Mouse (Mus musculus): ENCODE measurements around the gene Rgs6. TPM values are rescaled to one million over a fixed set of nuclear protein-coding genes. Genes with fewer than 3 reads are reported as not detected.

Rgs6 gene
- polyA plus RNA-seq, 1 experiment from 2014 or later = 1.4 TPM

DNA sequence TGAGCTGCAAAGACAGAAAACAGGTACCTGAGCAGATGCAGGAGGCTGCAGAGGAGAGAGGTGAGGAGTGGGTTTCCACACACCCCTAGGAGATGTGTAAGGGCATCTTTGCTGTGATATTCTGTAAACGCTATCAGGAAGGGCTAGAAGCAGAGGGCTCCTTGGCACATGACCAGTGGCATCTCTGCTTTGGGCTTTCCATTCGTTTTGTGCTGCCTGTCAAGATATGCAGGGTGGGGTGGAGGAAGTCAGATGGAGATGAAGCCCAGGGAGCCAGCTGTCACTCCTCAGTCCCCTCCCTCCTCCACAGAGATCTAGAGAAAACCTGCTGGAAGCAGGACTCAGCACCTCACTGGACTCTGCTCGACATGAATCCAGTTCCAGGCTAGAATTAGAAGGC lies 555.0 kb downstream of the Rgs6 start:
- Histone ChIP-seq H3K9ac (replicated peaks; ENCODE audit: low read depth, low read length) (no peak overlapping the region), H3K4me3 (ENCODE audit: low read depth, low read length) (no peak overlapping the region), H3K4me2 (replicated peaks; ENCODE audit: low read depth, low read length) (no peak overlapping the region), H3K9me3 (ENCODE audit: control insufficient read depth, low read depth, low read length) (no peaks in the 10 kb centered on the region), H3K36me3 (ENCODE audit: control insufficient read depth, insufficient read depth, low read length) (no peaks in the 10 kb centered on the region), H3K4me1 (ENCODE audit: control insufficient read depth, insufficient read depth, low read length) (no peaks in the 10 kb centered on the region), H3K27ac (ENCODE audit: low read length) (no peak overlapping the region), H3K27me3 (ENCODE audit: control insufficient read depth, insufficient read depth, low read length) (no peaks in the 10 kb centered on the region)
- ATAC-seq (ENCODE audit: insufficient number of reproducible peaks, insufficient read depth, low FRiP score, low read depth) = no peak
- WGBS = 35% methylated on average over 3 of the region's 3 CpGs

GRCm38 (mm10) chr12:83143574-83143973 lies 555.5 kb downstream of the Rgs6 start:
- H3K27ac ChIP-seq (ENCODE audit: low read length) = no peak overlapping the region
- 78% methylated on average over 1 of the region's 1 CpGs for WGBS
- ATAC-seq (ENCODE audit: insufficient number of reproducible peaks, insufficient read depth, low FRiP score, low read depth) = no peak

DNA sequence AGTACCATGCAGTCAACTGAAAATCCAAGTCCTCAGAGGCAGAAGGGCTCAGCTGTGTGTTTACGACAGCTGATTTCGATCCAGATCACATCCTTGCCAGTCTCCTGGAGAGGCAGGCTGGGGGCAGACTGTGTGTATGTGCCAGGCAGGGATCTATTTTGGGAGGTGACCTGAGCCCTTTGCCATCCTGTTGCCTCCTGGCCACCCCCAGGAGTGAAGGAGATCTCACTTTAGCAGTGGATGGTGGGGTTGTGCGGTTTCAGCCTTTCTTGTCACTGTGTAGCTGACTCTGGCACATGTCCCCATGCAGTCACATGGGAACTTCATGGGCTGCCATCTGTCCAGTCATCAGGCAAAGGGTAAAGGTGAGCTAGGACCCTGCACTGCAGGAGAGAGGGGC lies 557.0 kb downstream of the Rgs6 start:
- Histone ChIP-seq H3K36me3 (ENCODE audit: control insufficient read depth, insufficient read depth, low read length) (no peaks in the 10 kb centered on the region), H3K9ac (replicated peaks; ENCODE audit: low read depth, low read length) (no peak overlapping the region), H3K4me2 (replicated peaks; ENCODE audit: low read depth, low read length) (no peak overlapping the region), H3K27me3 (ENCODE audit: control insufficient read depth, insufficient read depth, low read length) (no peaks in the 10 kb centered on the region), H3K4me3 (ENCODE audit: low read depth, low read length) (no peak overlapping the region), H3K27ac (ENCODE audit: low read length) (no peak overlapping the region), H3K4me1 (ENCODE audit: control insufficient read depth, insufficient read depth, low read length) (no peaks in the 10 kb centered on the region), H3K9me3 (ENCODE audit: control insufficient read depth, low read depth, low read length) (no peaks in the 10 kb centered on the region)
- WGBS = 89% methylated on average over 3 of the region's 3 CpGs
- no peak for ATAC-seq (ENCODE audit: insufficient number of reproducible peaks, insufficient read depth, low FRiP score, low read depth)

More at GRCm38 (mm10) chr12:83143574-83143973, 555.5 kb downstream of the Rgs6 start:
- H3K36me3 ChIP-seq (ENCODE audit: control insufficient read depth, insufficient read depth, low read length) = no peaks in the 10 kb centered on the region
- no peaks in the 10 kb centered on the region for H3K27me3 ChIP-seq (ENCODE audit: control insufficient read depth, insufficient read depth, low read length)
- no peaks in the 10 kb centered on the region for H3K4me1 ChIP-seq (ENCODE audit: control insufficient read depth, insufficient read depth, low read length)
- H3K4me3 ChIP-seq (ENCODE audit: low read depth, low read length) = no peak overlapping the region
- no peak overlapping the region for H3K4me2 ChIP-seq (replicated peaks; ENCODE audit: low read depth, low read length)
- no peak overlapping the region for H3K9ac ChIP-seq (replicated peaks; ENCODE audit: low read depth, low read length)
- no peaks in the 10 kb centered on the region for H3K9me3 ChIP-seq (ENCODE audit: control insufficient read depth, low read depth, low read length)

GRCm38 (mm10) chr12:83145902-83146301 lies 557.8 kb downstream of the Rgs6 start:
- no peak for ATAC-seq (ENCODE audit: insufficient number of reproducible peaks, insufficient read depth, low FRiP score, low read depth)

DNA sequence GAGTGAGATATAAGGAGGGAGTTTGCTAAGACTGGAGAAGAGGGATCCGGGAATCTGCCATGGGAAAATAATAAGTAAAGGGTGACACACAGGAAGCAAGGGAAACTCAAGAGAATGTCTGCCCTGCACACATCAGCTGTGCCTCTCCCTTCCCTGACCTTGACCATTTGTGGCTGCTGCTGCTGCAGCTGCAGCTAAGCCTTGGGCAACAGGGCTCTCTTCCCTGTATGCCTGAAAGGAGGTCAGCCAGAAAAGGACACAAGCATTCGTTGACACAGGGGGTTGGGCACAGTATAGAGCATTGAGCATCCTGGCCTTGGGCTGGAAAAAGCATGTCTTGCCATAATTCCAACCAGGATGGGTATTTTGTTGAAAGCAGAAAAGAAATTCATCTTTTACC lies 558.8 kb downstream of the Rgs6 start:
- ATAC-seq (ENCODE audit: insufficient number of reproducible peaks, insufficient read depth, low FRiP score, low read depth) = no peak

More at GRCm38 (mm10) chr12:83145902-83146301, 557.8 kb downstream of the Rgs6 start:
- Histone ChIP-seq H3K36me3 (ENCODE audit: control insufficient read depth, insufficient read depth, low read length) (no peaks in the 10 kb centered on the region), H3K4me1 (ENCODE audit: control insufficient read depth, insufficient read depth, low read length) (no peaks in the 10 kb centered on the region), H3K4me2 (replicated peaks; ENCODE audit: low read depth, low read length) (no peak overlapping the region), H3K4me3 (ENCODE audit: low read depth, low read length) (no peak overlapping the region), H3K27ac (ENCODE audit: low read length) (no peak overlapping the region), H3K9ac (replicated peaks; ENCODE audit: low read depth, low read length) (no peak overlapping the region), H3K27me3 (ENCODE audit: control insufficient read depth, insufficient read depth, low read length) (no peaks in the 10 kb centered on the region), H3K9me3 (ENCODE audit: control insufficient read depth, low read depth, low read length) (no peaks in the 10 kb centered on the region)
- WGBS = 70% methylated on average over 3 of the region's 3 CpGs

GRCm38 (mm10) chr12:83150030-83150429 lies 561.9 kb downstream of the Rgs6 start:
- H3K4me2 ChIP-seq (replicated peaks; ENCODE audit: low read depth, low read length) = no peak overlapping the region
- no peak for ATAC-seq (ENCODE audit: insufficient number of reproducible peaks, insufficient read depth, low FRiP score, low read depth)
- H3K4me1 ChIP-seq (ENCODE audit: control insufficient read depth, insufficient read depth, low read length) = no peaks in the 10 kb centered on the region
- no peak overlapping the region for H3K27ac ChIP-seq (ENCODE audit: low read length)
- H3K9ac ChIP-seq (replicated peaks; ENCODE audit: low read depth, low read length) = no peak overlapping the region
- no peak overlapping the region for H3K4me3 ChIP-seq (ENCODE audit: low read depth, low read length)
- no peaks in the 10 kb centered on the region for H3K9me3 ChIP-seq (ENCODE audit: control insufficient read depth, low read depth, low read length)
- H3K36me3 ChIP-seq (ENCODE audit: control insufficient read depth, insufficient read depth, low read length) = no peaks in the 10 kb centered on the region
- whole genome bisulfite sequencing = 91% methylated on average over 7 of the region's 7 CpGs
- H3K27me3 ChIP-seq (ENCODE audit: control insufficient read depth, insufficient read depth, low read length) = no peaks in the 10 kb centered on the region

More for the DNA sequence above, 558.8 kb downstream of the Rgs6 start:
- 68% methylated on average over 2 of the region's 2 CpGs for WGBS
- Histone ChIP-seq H3K9me3 (ENCODE audit: control insufficient read depth, low read depth, low read length) (no peaks in the 10 kb centered on the region), H3K4me2 (replicated peaks; ENCODE audit: low read depth, low read length) (no peak overlapping the region), H3K27me3 (ENCODE audit: control insufficient read depth, insufficient read depth, low read length) (no peaks in the 10 kb centered on the region), H3K36me3 (ENCODE audit: control insufficient read depth, insufficient read depth, low read length) (no peaks in the 10 kb centered on the region), H3K4me3 (ENCODE audit: low read depth, low read length) (no peak overlapping the region), H3K4me1 (ENCODE audit: control insufficient read depth, insufficient read depth, low read length) (no peaks in the 10 kb centered on the region), H3K27ac (ENCODE audit: low read length) (no peak overlapping the region), H3K9ac (replicated peaks; ENCODE audit: low read depth, low read length) (no peak overlapping the region)

DNA sequence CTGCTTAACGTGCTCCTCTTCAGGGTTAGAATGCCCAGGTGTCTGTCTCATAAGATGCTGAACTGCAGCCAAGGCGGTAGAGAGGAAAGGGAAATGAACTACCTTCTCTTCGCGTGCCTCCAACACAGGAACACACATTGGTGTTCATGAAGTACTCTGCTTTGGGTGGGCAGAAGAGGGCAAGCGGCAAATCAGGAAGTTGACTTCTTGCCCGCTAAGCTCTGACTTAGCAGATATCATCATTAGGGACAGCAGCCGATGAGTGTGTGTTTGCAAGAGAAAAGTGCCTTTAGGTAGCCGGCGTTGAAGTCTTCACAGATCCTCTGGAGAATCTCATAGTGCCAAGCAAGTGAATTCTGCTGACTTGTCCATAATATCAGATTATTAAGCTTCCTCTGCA lies 562.7 kb downstream of the Rgs6 start:
- Histone ChIP-seq H3K4me2 (replicated peaks; ENCODE audit: low read depth, low read length) (no peak overlapping the region), H3K27ac (ENCODE audit: low read length) (no peak overlapping the region), H3K9ac (replicated peaks; ENCODE audit: low read depth, low read length) (no peak overlapping the region), H3K27me3 (ENCODE audit: control insufficient read depth, insufficient read depth, low read length) (no peaks in the 10 kb centered on the region), H3K4me1 (ENCODE audit: control insufficient read depth, insufficient read depth, low read length) (no peaks in the 10 kb centered on the region), H3K4me3 (ENCODE audit: low read depth, low read length) (no peak overlapping the region), H3K36me3 (ENCODE audit: control insufficient read depth, insufficient read depth, low read length) (no peaks in the 10 kb centered on the region), H3K9me3 (ENCODE audit: control insufficient read depth, low read depth, low read length) (no peaks in the 10 kb centered on the region)
- ATAC-seq (ENCODE audit: insufficient number of reproducible peaks, insufficient read depth, low FRiP score, low read depth) = no peak
- 88% methylated on average over 9 of the region's 9 CpGs for WGBS

DNA sequence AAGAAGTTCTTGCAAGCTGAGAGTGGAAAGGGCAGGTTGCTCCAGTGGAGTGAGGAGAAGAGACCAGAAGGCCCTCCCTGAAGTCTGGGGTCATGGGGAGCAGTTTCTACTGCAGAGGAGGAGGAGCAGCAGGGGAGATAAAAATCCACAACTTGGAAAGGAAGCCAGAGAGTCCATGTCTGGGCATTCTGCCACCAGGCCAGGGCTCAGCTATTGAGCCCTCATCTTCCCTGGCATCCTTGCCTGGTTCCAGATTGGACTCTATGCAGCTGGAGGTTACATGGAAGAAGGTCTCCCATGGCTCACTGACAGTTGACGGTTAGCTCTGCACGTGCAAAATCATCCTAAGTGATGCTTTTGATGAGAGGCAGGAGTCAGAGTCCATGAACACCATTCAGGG lies 563.4 kb downstream of the Rgs6 start:
- Histone ChIP-seq H3K4me3 (ENCODE audit: low read depth, low read length) (no peak overlapping the region), H3K4me2 (replicated peaks; ENCODE audit: low read depth, low read length) (no peak overlapping the region), H3K4me1 (ENCODE audit: control insufficient read depth, insufficient read depth, low read length) (no peaks in the 10 kb centered on the region), H3K9ac (replicated peaks; ENCODE audit: low read depth, low read length) (no peak overlapping the region), H3K27ac (ENCODE audit: low read length) (no peak overlapping the region), H3K27me3 (ENCODE audit: control insufficient read depth, insufficient read depth, low read length) (no peaks in the 10 kb centered on the region), H3K9me3 (ENCODE audit: control insufficient read depth, low read depth, low read length) (no peaks in the 10 kb centered on the region), H3K36me3 (ENCODE audit: control insufficient read depth, insufficient read depth, low read length) (no peaks in the 10 kb centered on the region)
- ATAC-seq (ENCODE audit: insufficient number of reproducible peaks, insufficient read depth, low FRiP score, low read depth) = no peak
- WGBS = 83% methylated on average over 2 of the region's 2 CpGs

DNA sequence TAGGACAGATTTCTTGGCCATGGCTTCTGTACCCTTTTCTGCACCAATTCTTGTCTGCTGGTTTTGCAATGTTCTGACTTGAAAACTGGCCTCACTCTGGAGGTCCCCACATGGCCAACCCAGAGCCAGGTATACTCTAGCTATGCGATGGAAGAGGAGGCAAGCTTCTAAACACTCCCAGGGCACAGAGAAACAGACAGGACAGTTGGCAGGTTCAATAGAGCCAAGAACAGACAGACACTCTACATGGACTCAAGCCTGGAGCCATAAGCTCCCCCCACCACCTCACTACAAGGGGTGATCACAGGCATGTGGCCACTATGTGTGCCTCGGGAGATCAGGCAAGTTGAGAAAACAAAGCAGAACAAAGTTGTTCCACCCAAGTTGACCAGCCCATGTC lies 572.1 kb downstream of the Rgs6 start:
- 75% methylated on average over 2 of the region's 2 CpGs for WGBS
- Histone ChIP-seq H3K36me3 (ENCODE audit: control insufficient read depth, insufficient read depth, low read length) (no peaks in the 10 kb centered on the region), H3K4me2 (replicated peaks; ENCODE audit: low read depth, low read length) (no peak overlapping the region), H3K4me3 (ENCODE audit: low read depth, low read length) (no peak overlapping the region), H3K9me3 (ENCODE audit: control insufficient read depth, low read depth, low read length) (no peaks in the 10 kb centered on the region), H3K4me1 (ENCODE audit: control insufficient read depth, insufficient read depth, low read length) (no peaks in the 10 kb centered on the region), H3K27me3 (ENCODE audit: control insufficient read depth, insufficient read depth, low read length) (no peaks in the 10 kb centered on the region), H3K27ac (ENCODE audit: low read length) (no peak overlapping the region), H3K9ac (replicated peaks; ENCODE audit: low read depth, low read length) (no peak overlapping the region)
- ATAC-seq (ENCODE audit: insufficient number of reproducible peaks, insufficient read depth, low FRiP score, low read depth) = no peak
